Mouse (Mus musculus) CH12.LX (cell line): ENCODE measurements around the gene Neurog3. TPM values are rescaled to one million over a fixed set of nuclear protein-coding genes. Genes with fewer than 3 reads are reported as not detected.

ENCODE experiments used
- polyA plus RNA-seq: library from polyadenylated mRNA; unstranded; fragments of >175 nt; gene quantifications from 2 replicates; pipeline ENCODE4 v1.2.1, GENCODE M21; 2012; ENCODE audit warnings: low read depth; ENCODE audit not compliant: insufficient read length
- total RNA-seq, 2 experiments: library from RNA; depleted of rRNA; stranded (reverse); fragments of 300-350 nt in 1 of 2; fragments of >200 nt in 1 of 2; gene quantifications; 2 replicates each; pipeline ENCODE4 v1.2.3; 2012 to 2014

Gene Neurog3
- total and polyA plus RNA-seq, 3 experiments = not detected

Other genes with a start within 250 kb of the Neurog3 start
- not detected in 2 replicates for gene Col13a1, start 154.0 kb upstream of the Neurog3 start, total RNA-seq (2012; rRNA removed)
- not detected in 2 replicates for gene Col13a1, start 154.0 kb upstream of the Neurog3 start, total RNA-seq (2014; rRNA removed)
- gene Col13a1, start 154.0 kb upstream of the Neurog3 start, polyA plus RNA-seq = not detected in 2 replicates
- gene Fam241b, start 10.8 kb downstream of the Neurog3 start, total RNA-seq (2012; rRNA removed) = 0.21 and 0.38 TPM in 2 replicates
- gene Fam241b, start 10.8 kb downstream of the Neurog3 start, total RNA-seq (2014; rRNA removed) = 0.28 TPM in 1 of 2 replicates, not detected in the other
- not detected in 2 replicates for gene Fam241b, start 10.8 kb downstream of the Neurog3 start, polyA plus RNA-seq
- gene Tspan15, start 98.2 kb downstream of the Neurog3 start, total RNA-seq (2012; rRNA removed) = 0.08 and 0.30 TPM in 2 replicates
- 0.12 TPM in 1 of 2 replicates, not detected in the other for gene Tspan15, start 98.2 kb downstream of the Neurog3 start, total RNA-seq (2014; rRNA removed)
- gene Tspan15, start 98.2 kb downstream of the Neurog3 start, polyA plus RNA-seq = not detected in 2 replicates
- 0.04 TPM in 2 replicates for gene Tacr2, start 119.3 kb downstream of the Neurog3 start, total RNA-seq (2012; rRNA removed)
- gene Tacr2, start 119.3 kb downstream of the Neurog3 start, total RNA-seq (2014; rRNA removed) = 0.14 and 0.24 TPM in 2 replicates
- 0.13 TPM in 1 of 2 replicates, not detected in the other for gene Tacr2, start 119.3 kb downstream of the Neurog3 start, polyA plus RNA-seq
- gene Hk1, start 246.8 kb downstream of the Neurog3 start, total RNA-seq (2012; rRNA removed) = 14.7 and 23.4 TPM in 2 replicates
- 9.3 and 9.9 TPM in 2 replicates for gene Hk1, start 246.8 kb downstream of the Neurog3 start, total RNA-seq (2014; rRNA removed)
- gene Hk1, start 246.8 kb downstream of the Neurog3 start, polyA plus RNA-seq = 30.1 and 31.8 TPM in 2 replicates